Mouse (Mus musculus) spleen, adult 2 months (tissue): ENCODE results near the gene Oca2.

ENCODE experiments used
- CTCF ChIP-seq: fragments of 200-500 bp; IDR thresholded peaks from 2 replicates; pipeline ENCODE4 v1.5.1; 2011; ENCODE audit warnings: mild to moderate bottlenecking, inconsistent platforms; ENCODE audit not compliant: insufficient read depth, insufficient read length, insufficient replicate concordance; ENCODE audit errors: extremely low read depth
- POLR2A ChIP-seq: fragments of 200-500 bp; IDR thresholded peaks from 2 replicates; pipeline ENCODE4 v1.6.1; 2011; ENCODE audit warnings: low read depth, low read length, inconsistent platforms

GRCm38 (mm10) chr7:56202843-56203242 is 36.7 kb upstream of the Oca2 start:
- TF ChIP-seq CTCF: no peak
- TF ChIP-seq POLR2A: no peak
